Mouse (Mus musculus) lung, adult 2 months (tissue): ENCODE results near the gene Dync1h1.

Experiments
- CTCF ChIP-seq: fragments of 200-500 bp; IDR thresholded peaks from 2 replicates; pipeline ENCODE4 v1.5.1; 2011; ENCODE audit warnings: mild to moderate bottlenecking, low read length, control low read depth; ENCODE audit not compliant: insufficient read depth
- POLR2A ChIP-seq: fragments of 200-500 bp; IDR thresholded peaks from 2 replicates; pipeline ENCODE4 v1.6.1; 2011; ENCODE audit warnings: low read depth, mild to moderate bottlenecking, control low read depth, low read length, borderline replicate concordance; ENCODE audit errors: extremely low read depth

GRCm38 (mm10) chr12:110681878-110682277, 80.6 kb downstream of the Dync1h1 start:
- TF ChIP-seq CTCF (no peak), POLR2A (no peak)
